Mouse (Mus musculus): Measurements from ENCODE around the gene Ms4a3. TPM values are rescaled to one million over a fixed set of nuclear protein-coding genes. Genes with fewer than 3 reads are reported as not detected.
A peak's percentile ranks its signal among the peaks of the same experiment; 100 is the strongest.

Ms4a3 gene
- polyA plus RNA-seq, 1 experiment from 2014 or later, result not detected

DNA sequence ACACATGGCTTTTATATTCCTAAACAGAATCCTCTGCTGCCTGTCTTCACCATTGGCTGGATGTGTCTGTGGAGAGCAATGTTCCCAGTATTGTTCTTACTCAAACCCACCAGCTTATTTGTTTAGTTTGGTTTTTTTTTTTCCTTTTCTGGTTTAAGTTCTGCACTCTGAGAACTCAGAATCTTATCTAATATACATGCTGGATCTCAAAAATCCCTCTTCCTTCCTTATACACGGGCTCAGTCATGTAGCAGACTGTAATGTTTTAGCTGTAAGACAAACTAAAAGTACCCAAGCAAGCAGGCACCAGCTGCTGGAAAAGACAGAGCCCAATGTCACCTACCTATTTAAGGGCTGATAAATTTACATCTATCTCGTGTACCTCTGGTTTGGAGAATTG is 25.8 kb downstream of the Ms4a3 start:
- Histone ChIP-seq H3K4me1 (no peaks in the 10 kb centered on the region), H3K4me3 (no peak overlapping the region), H3K9me3 (no peaks in the 10 kb centered on the region), H3K27ac (no peak overlapping the region), H3K36me3 (replicated peaks) (no peaks in the 10 kb centered on the region), H3K27me3 (ENCODE audit: poor library complexity, severe bottlenecking) (no peaks in the 10 kb centered on the region)
- no peak for DNase-seq (ENCODE audit: extremely low spot score, low spot score)
- WGBS, result 76% methylated on average over 2 of the region's 2 CpGs

- Histone ChIP-seq H3K27ac (no peak overlapping the region), H3K4me1 (no peaks in the 10 kb centered on the region), H3K36me3 (replicated peaks) (no peaks in the 10 kb centered on the region), H3K4me3 (no peak overlapping the region), H3K27me3 (ENCODE audit: poor library complexity, severe bottlenecking) (no peaks in the 10 kb centered on the region), H3K9me3 (no peaks in the 10 kb centered on the region)
- WGBS, result 91% methylated on average over 8 of the region's 8 CpGs
- DNase-seq (ENCODE audit: extremely low spot score, low spot score), result no peak
Measured at GRCm38 (mm10) chr19:11613776-11614443, 26.7 kb downstream of the Ms4a3 start.

GRCm38 (mm10) chr19:11613084-11613483 is 27.6 kb downstream of the Ms4a3 start:
- no peaks in the 10 kb centered on the region for H3K36me3 ChIP-seq (replicated peaks)
- H3K27me3 ChIP-seq (ENCODE audit: poor library complexity, severe bottlenecking), result no peaks in the 10 kb centered on the region
- no peak overlapping the region for H3K4me3 ChIP-seq
- 92% methylated on average over 1 of the region's 1 CpGs for WGBS
- no peak for DNase-seq (ENCODE audit: extremely low spot score, low spot score)
- no peaks in the 10 kb centered on the region for H3K4me1 ChIP-seq
- no peaks in the 10 kb centered on the region for H3K9me3 ChIP-seq
- no peak overlapping the region for H3K27ac ChIP-seq

GRCm38 (mm10) chr19:11612293-11612692 is 28.4 kb downstream of the Ms4a3 start:
- no peaks in the 10 kb centered on the region for H3K9me3 ChIP-seq
- no peak overlapping the region for H3K27ac ChIP-seq
- H3K36me3 ChIP-seq (replicated peaks), result no peaks in the 10 kb centered on the region
- H3K27me3 ChIP-seq (ENCODE audit: poor library complexity, severe bottlenecking), result no peaks in the 10 kb centered on the region
- no peak overlapping the region for H3K4me3 ChIP-seq
- no peaks in the 10 kb centered on the region for H3K4me1 ChIP-seq
- 73% methylated on average over 2 of the region's 2 CpGs for WGBS
- DNase-seq (ENCODE audit: extremely low spot score, low spot score), result no peak

- no peak for DNase-seq (ENCODE audit: extremely low spot score, low spot score)
- no peaks in the 10 kb centered on the region for H3K27me3 ChIP-seq (ENCODE audit: poor library complexity, severe bottlenecking)
- WGBS, result 30% methylated on average over 6 of the region's 6 CpGs
- H3K4me1 ChIP-seq, result no peaks in the 10 kb centered on the region
- no peak overlapping the region for H3K27ac ChIP-seq
- H3K9me3 ChIP-seq, result no peaks in the 10 kb centered on the region
- no peak overlapping the region for H3K4me3 ChIP-seq
- no peaks in the 10 kb centered on the region for H3K36me3 ChIP-seq (replicated peaks)
Measured at GRCm38 (mm10) chr19:11611541-11611945, 29.1 kb downstream of the Ms4a3 start.

DNA sequence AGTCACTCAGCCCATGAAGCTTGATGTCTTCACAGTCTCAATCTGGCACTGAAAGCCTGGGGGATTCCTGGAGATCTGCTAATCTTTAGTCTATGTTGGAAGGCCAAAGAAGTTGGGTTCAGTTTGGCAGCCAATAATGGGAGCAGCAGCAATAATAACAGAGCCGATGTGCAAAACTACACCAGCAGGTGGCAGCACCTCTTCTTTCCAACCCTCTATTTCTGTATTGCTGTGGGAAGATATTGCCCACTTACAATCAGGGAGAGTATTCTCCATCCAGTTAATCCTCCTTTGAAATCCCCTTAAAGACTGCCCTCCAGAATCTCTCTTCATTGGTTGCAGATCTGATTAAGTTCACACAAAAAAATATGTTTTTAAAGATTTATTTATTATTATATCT is 32.5 kb downstream of the Ms4a3 start:
- H3K36me3 ChIP-seq (replicated peaks), result no peaks in the 10 kb centered on the region
- no peaks in the 10 kb centered on the region for H3K27me3 ChIP-seq (ENCODE audit: poor library complexity, severe bottlenecking)
- no peak overlapping the region for H3K4me3 ChIP-seq
- peak; percentile 46 for DNase-seq (ENCODE audit: extremely low spot score, low spot score)
- H3K4me1 ChIP-seq, result no peaks in the 10 kb centered on the region
- H3K27ac ChIP-seq, result no peak overlapping the region
- H3K9me3 ChIP-seq, result no peaks in the 10 kb centered on the region
- WGBS, result 30% methylated on average over 1 of the region's 1 CpGs

DNA sequence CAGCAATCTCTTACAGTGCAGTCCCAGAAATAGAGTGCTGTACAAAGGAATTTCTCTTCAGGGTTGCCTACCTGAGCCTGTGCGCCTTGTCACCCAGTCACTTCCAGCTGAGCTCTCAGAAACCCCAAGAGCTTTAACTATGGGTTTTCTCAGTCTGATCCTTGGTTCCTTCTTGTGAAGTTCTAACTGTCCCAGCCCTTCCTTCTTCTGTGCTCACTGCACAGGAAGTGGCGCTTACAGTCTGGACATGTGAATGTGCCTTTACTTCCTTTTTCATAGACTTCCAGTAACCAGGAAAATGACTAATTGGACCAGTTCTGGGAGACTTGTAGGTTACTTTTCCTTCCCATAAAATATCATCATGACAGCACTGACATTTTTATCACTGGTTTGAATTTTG is 36.0 kb downstream of the Ms4a3 start, which contains the start of gene Ms4a6d:
Gene Ms4a6d (minus strand): TSS at position 247 of the 400 bp plus-strand sequence.
- 98% methylated on average over 2 of the region's 2 CpGs for WGBS
- no peaks in the 10 kb centered on the region for H3K9me3 ChIP-seq

DNA sequence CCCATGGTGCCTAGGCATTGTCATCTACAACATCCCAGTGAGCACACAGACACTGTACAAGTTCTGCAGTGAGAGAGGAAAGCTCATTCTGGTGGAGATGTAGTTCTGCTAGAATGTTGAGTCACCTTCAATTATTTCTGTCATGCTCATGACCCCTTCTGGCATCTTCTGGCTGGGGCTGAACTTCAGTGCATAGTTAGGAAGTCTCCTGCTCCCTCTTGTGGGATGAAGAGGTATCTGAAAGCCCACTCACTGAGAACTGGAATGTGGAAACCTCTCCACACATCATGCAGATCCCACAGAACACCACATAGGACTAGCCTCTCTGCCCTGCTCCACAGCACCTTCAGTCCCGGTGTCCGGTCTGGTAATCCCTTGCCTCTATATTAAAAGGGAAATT is 38.6 kb downstream of the Ms4a3 start:
- Histone ChIP-seq H3K9me3 (no peaks in the 10 kb centered on the region), H3K27me3 (ENCODE audit: poor library complexity, severe bottlenecking) (no peaks in the 10 kb centered on the region), H3K4me1 (no peaks in the 10 kb centered on the region), H3K36me3 (replicated peaks) (no peaks in the 10 kb centered on the region), H3K27ac (no peak overlapping the region), H3K4me3 (no peak overlapping the region)
- no peak for DNase-seq (ENCODE audit: extremely low spot score, low spot score)
- WGBS, result 82% methylated on average over 2 of the region's 2 CpGs

More for the DNA sequence above, 36.0 kb downstream of the Ms4a3 start, which contains the start of gene Ms4a6d:
- Histone ChIP-seq H3K4me3 (no peak within 1 kb of the TSS), H3K27ac (no peak within 1 kb of the TSS), H3K4me1 (no peaks in the 10 kb centered on the region), H3K36me3 (replicated peaks) (no peaks in the 10 kb centered on the region), H3K27me3 (ENCODE audit: poor library complexity, severe bottlenecking) (no peaks in the 10 kb centered on the region)
- no peak for DNase-seq (ENCODE audit: extremely low spot score, low spot score)

- no peak for DNase-seq (ENCODE audit: extremely low spot score, low spot score)
- H3K9me3 ChIP-seq, result no peaks in the 10 kb centered on the region
- H3K27me3 ChIP-seq (ENCODE audit: poor library complexity, severe bottlenecking), result no peaks in the 10 kb centered on the region
- H3K4me1 ChIP-seq, result no peaks in the 10 kb centered on the region
- no peaks in the 10 kb centered on the region for H3K36me3 ChIP-seq (replicated peaks)
- 89% methylated on average over 3 of the region's 3 CpGs for WGBS
- H3K4me3 ChIP-seq, result no peak overlapping the region
- no peak overlapping the region for H3K27ac ChIP-seq
Measured at GRCm38 (mm10) chr19:11601349-11601748, 39.3 kb downstream of the Ms4a3 start.

DNA sequence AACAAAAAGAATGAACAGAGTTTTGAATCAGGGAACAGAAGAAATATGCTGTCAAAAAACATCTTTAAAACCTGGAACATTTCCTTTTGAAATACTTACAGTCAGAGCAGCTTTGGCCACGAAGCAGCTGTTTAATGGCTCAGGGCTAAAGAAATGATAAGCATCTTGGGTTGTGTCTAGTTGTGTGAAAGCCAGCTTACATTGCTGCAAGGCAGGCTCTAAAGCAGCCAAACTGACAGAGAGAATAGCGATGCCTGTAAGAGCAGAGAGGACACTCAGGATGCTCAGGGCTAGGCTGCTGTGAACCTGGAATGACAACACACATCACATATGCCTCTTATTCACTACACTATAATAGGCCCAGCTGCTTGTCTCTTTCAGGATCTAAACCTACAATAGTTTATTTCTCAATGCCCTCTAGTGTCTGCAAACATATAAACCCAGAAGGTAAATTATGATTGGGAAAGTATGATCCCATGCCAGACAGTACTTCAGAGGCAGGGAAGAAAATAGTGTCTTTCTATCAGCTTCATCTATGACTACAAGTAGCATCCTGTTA is 50.7 kb downstream of the Ms4a3 start:
- Histone ChIP-seq H3K27me3 (ENCODE audit: poor library complexity, severe bottlenecking) (no peaks in the 10 kb centered on the region), H3K9me3 (no peaks in the 10 kb centered on the region), H3K36me3 (replicated peaks) (no peaks in the 10 kb centered on the region), H3K27ac (no peak overlapping the region), H3K4me1 (no peaks in the 10 kb centered on the region), H3K4me3 (no peak overlapping the region)
- DNase-seq (ENCODE audit: extremely low spot score, low spot score), result no peak
- 78% methylated on average over 2 of the region's 2 CpGs for WGBS

DNA sequence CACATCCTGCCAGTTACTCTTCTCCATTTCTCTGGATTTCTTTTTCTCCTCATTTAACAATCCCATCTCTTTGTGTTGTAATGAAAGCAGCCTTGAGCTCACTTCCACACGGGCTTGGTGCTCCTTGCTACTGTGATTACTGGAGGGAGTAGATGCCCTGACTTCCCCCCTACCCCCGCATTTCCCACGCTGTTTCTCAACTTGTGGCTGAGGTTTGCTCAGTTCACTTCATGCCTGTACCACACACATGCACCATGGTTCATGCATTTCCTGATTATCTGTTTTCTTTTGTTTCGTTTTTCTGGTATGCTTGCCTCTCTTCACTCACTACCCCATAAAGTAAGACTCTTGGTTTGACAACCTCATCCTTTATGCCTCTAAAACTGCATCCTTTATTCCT is 51.4 kb downstream of the Ms4a3 start:
- Histone ChIP-seq H3K4me3 (no peak overlapping the region), H3K36me3 (replicated peaks) (no peaks in the 10 kb centered on the region), H3K27me3 (ENCODE audit: poor library complexity, severe bottlenecking) (no peaks in the 10 kb centered on the region), H3K27ac (no peak overlapping the region), H3K9me3 (no peaks in the 10 kb centered on the region), H3K4me1 (no peaks in the 10 kb centered on the region)
- 81% methylated on average over 4 of the region's 4 CpGs for WGBS
- DNase-seq (ENCODE audit: extremely low spot score, low spot score), result no peak

Measured in forebrain, embryonic 10.5 days (tissue).